Mouse (Mus musculus): Measurements from ENCODE around the gene Dock9. TPM values are rescaled to one million over a fixed set of nuclear protein-coding genes. Genes with fewer than 3 reads are reported as not detected.

Gene Dock9
- total RNA-seq (2021): 10 to 100 TPM; 15.3 to 21.4 TPM
- long read RNA-seq, experiment 1, partial matches to known transcripts: 3 of 6 reads
- long read RNA-seq, experiment 1, other reads (novel, unspliced or antisense): 3 of 6 reads
- long read RNA-seq, experiment 2, partial matches to known transcripts: 2 of 7 reads
- long read RNA-seq, experiment 2, other reads (novel, unspliced or antisense): 5 of 7 reads

GRCm38 (mm10) chr14:121797457-121798410 is at the start of gene Dock9:
TSS of gene Dock9 (minus strand) at chr14:121797837.
- intact Hi-C loops (cut with DNase I): loop anchor here (5.0 kb wide), 3 partner anchors 80 to 210 kb away; partner anchors contain the start of gene Ubac2
- TF ChIP-seq CTCF (IDR thresholded peaks at IDR 0.05): peak; percentile 36; the same call in 1 of the 2 replicates
- Histone ChIP-seq H3K27ac (peak within 1 kb of the TSS; percentile 96), H3K4me3 (peak within 1 kb of the TSS; percentile 87)
- peak; percentile 95 for DNase-seq

- DNase-seq: no peak
Measured at GRCm38 (mm10) chr14:121844486-121844885, 46.8 kb upstream of the Dock9 start.

GRCm38 (mm10) chr14:121840217-121840616 is 42.6 kb upstream of the Dock9 start:
- Histone ChIP-seq H3K4me3 (no peak overlapping the region), H3K27ac (no peak overlapping the region)
- intact Hi-C loops (cut with DNase I): no loop called here
- no peak for TF ChIP-seq CTCF (IDR thresholded peaks at IDR 0.05)
- no peak for DNase-seq

More at GRCm38 (mm10) chr14:121844486-121844885, 46.8 kb upstream of the Dock9 start:
- no peak for TF ChIP-seq CTCF (IDR thresholded peaks at IDR 0.05)
- intact Hi-C loops (cut with DNase I): no loop called here
- Histone ChIP-seq H3K27ac (no peak overlapping the region), H3K4me3 (no peak overlapping the region)

GRCm38 (mm10) chr14:121838161-121838560 is 40.5 kb upstream of the Dock9 start:
- TF ChIP-seq CTCF (IDR thresholded peaks at IDR 0.05): no peak
- intact Hi-C loops (cut with DNase I): no loop called here
- DNase-seq: no peak
- Histone ChIP-seq H3K27ac (no peak overlapping the region), H3K4me3 (no peak overlapping the region)

- Histone ChIP-seq H3K27ac (no peak overlapping the region), H3K4me3 (no peak overlapping the region)
- intact Hi-C loops (cut with DNase I): no loop called here
- DNase-seq: no peak
- TF ChIP-seq CTCF (IDR thresholded peaks at IDR 0.05): no peak
Measured at GRCm38 (mm10) chr14:121833001-121833520, 35.4 kb upstream of the Dock9 start.

GRCm38 (mm10) chr14:121829816-121830442 is 32.3 kb upstream of the Dock9 start:
- no peak for TF ChIP-seq CTCF (IDR thresholded peaks at IDR 0.05)

GRCm38 (mm10) chr14:121827091-121827490 is 29.5 kb upstream of the Dock9 start:
- no peak overlapping the region for H3K4me3 ChIP-seq
- intact Hi-C loops (cut with DNase I): no loop called here
- no peak for TF ChIP-seq CTCF (IDR thresholded peaks at IDR 0.05)

More at GRCm38 (mm10) chr14:121829816-121830442, 32.3 kb upstream of the Dock9 start:
- no peak overlapping the region for H3K4me3 ChIP-seq
- DNase-seq: no peak
- no peak overlapping the region for H3K27ac ChIP-seq
- intact Hi-C loops (cut with DNase I): no loop called here

GRCm38 (mm10) chr14:121825521-121826445 is 28.1 kb upstream of the Dock9 start:
- peak overlapping the region; percentile 46 for H3K4me3 ChIP-seq
- intact Hi-C loops (cut with DNase I): no loop called here
- peak; percentile 28 for DNase-seq
- peak overlapping the region; percentile 92 for H3K27ac ChIP-seq
- TF ChIP-seq CTCF (IDR thresholded peaks at IDR 0.05): no peak

More at GRCm38 (mm10) chr14:121827091-121827490, 29.5 kb upstream of the Dock9 start:
- DNase-seq: no peak
- H3K27ac ChIP-seq: peak overlapping the region; percentile 92; the same call in 1 of the 2 replicates

- peak; percentile 88 for DNase-seq
- TF ChIP-seq CTCF (IDR thresholded peaks at IDR 0.05): no peak
- H3K27ac ChIP-seq: peak overlapping the region; percentile 92
- no peak overlapping the region for H3K4me3 ChIP-seq
- intact Hi-C loops (cut with DNase I): no loop called here
Measured at GRCm38 (mm10) chr14:121824322-121825103, 26.9 kb upstream of the Dock9 start.

- TF ChIP-seq CTCF (IDR thresholded peaks at IDR 0.05): no peak
- no peak overlapping the region for H3K27ac ChIP-seq
- H3K4me3 ChIP-seq: no peak overlapping the region
- no peak for DNase-seq
- intact Hi-C loops (cut with DNase I): no loop called here
Measured at GRCm38 (mm10) chr14:121822997-121823396, 25.4 kb upstream of the Dock9 start.

GRCm38 (mm10) chr14:121822506-121822905 is 24.9 kb upstream of the Dock9 start:
- no peak overlapping the region for H3K27ac ChIP-seq

More at GRCm38 (mm10) chr14:121822506-121822905, 24.9 kb upstream of the Dock9 start:
- no peak overlapping the region for H3K4me3 ChIP-seq
- DNase-seq: no peak
- TF ChIP-seq CTCF (IDR thresholded peaks at IDR 0.05): no peak
- intact Hi-C loops (cut with DNase I): no loop called here

All from gastrocnemius, adult 2 months (tissue).